Mouse (Mus musculus): Measurements from ENCODE around the gene Zfp92. TPM values are rescaled to one million over a fixed set of nuclear protein-coding genes. Genes with fewer than 3 reads are reported as not detected.
"Not testable (repeated sequence)": the region's sequence is repeated elsewhere in the genome, so short reads cannot be mapped to it uniquely, and the experiment has no call there.

Zfp92 gene
- polyA plus RNA-seq (2012; ENCODE audit: insufficient read depth, insufficient read length, missing spikeins) = not detected in 2 replicates

- TF ChIP-seq POLR2A (IDR thresholded peaks at IDR 0.05; ENCODE audit: borderline replicate concordance, low read depth, low read length) = no peak
- no peak for TF ChIP-seq CTCF (IDR thresholded peaks at IDR 0.05; ENCODE audit: low read depth, low read length)
- peak within 1 kb of the TSS; percentile 41 for H3K4me3 ChIP-seq (ENCODE audit: insufficient read depth, low read length)
- H3K27ac ChIP-seq (ENCODE audit: insufficient read depth, low read depth, low read length) = no peak within 1 kb of the TSS
- H3K4me1 ChIP-seq (ENCODE audit: control insufficient read depth, insufficient read depth, low read length) = no peaks in the 10 kb centered on the region
Measured at GRCm38 (mm10) chrX:73410880-73411517, at the start of gene Zfp92. TSS of gene Zfp92 (plus strand) at chrX:73411096.

GRCm38 (mm10) chrX:73363291-73363690 is 47.6 kb upstream of the Zfp92 start:
- TF ChIP-seq CTCF (IDR thresholded peaks at IDR 0.05; ENCODE audit: low read depth, low read length) = no peak
- TF ChIP-seq POLR2A (IDR thresholded peaks at IDR 0.05; ENCODE audit: borderline replicate concordance, low read depth, low read length) = no peak
- peaks cover 20% of the 10 kb centered on the region for H3K4me1 ChIP-seq (ENCODE audit: control insufficient read depth, insufficient read depth, low read length)
- no peak overlapping the region for H3K27ac ChIP-seq (ENCODE audit: insufficient read depth, low read depth, low read length)
- no peak overlapping the region for H3K4me3 ChIP-seq (ENCODE audit: insufficient read depth, low read length)

GRCm38 (mm10) chrX:73384419-73384818 is 26.5 kb upstream of the Zfp92 start:
- Histone ChIP-seq H3K27ac (ENCODE audit: insufficient read depth, low read depth, low read length) (no peak overlapping the region), H3K4me3 (ENCODE audit: insufficient read depth, low read length) (no peak overlapping the region)
- TF ChIP-seq POLR2A (IDR thresholded peaks at IDR 0.05; ENCODE audit: borderline replicate concordance, low read depth, low read length) (no peak), CTCF (IDR thresholded peaks at IDR 0.05; ENCODE audit: low read depth, low read length) (no peak)

GRCm38 (mm10) chrX:73384924-73385323 is 26.0 kb upstream of the Zfp92 start:
- TF ChIP-seq POLR2A (IDR thresholded peaks at IDR 0.05; ENCODE audit: borderline replicate concordance, low read depth, low read length) (no peak), CTCF (IDR thresholded peaks at IDR 0.05; ENCODE audit: low read depth, low read length) (no peak)
- Histone ChIP-seq H3K4me1 (ENCODE audit: control insufficient read depth, insufficient read depth, low read length) (no peaks in the 10 kb centered on the region), H3K4me3 (ENCODE audit: insufficient read depth, low read length) (no peak overlapping the region), H3K27ac (ENCODE audit: insufficient read depth, low read depth, low read length) (no peak overlapping the region)

More at GRCm38 (mm10) chrX:73384419-73384818, 26.5 kb upstream of the Zfp92 start:
- no peaks in the 10 kb centered on the region for H3K4me1 ChIP-seq (ENCODE audit: control insufficient read depth, insufficient read depth, low read length)

- TF ChIP-seq POLR2A (IDR thresholded peaks at IDR 0.05; ENCODE audit: borderline replicate concordance, low read depth, low read length) (no peak), CTCF (IDR thresholded peaks at IDR 0.05; ENCODE audit: low read depth, low read length) (no peak)
- H3K27ac ChIP-seq (ENCODE audit: insufficient read depth, low read depth, low read length) = no peak overlapping the region
- no peaks in the 10 kb centered on the region for H3K4me1 ChIP-seq (ENCODE audit: control insufficient read depth, insufficient read depth, low read length)
- H3K4me3 ChIP-seq (ENCODE audit: insufficient read depth, low read length) = no peak overlapping the region
Measured at GRCm38 (mm10) chrX:73391481-73391880, 19.4 kb upstream of the Zfp92 start.

GRCm38 (mm10) chrX:73396446-73396845 is 14.4 kb upstream of the Zfp92 start:
- Histone ChIP-seq H3K4me1 (ENCODE audit: control insufficient read depth, insufficient read depth, low read length) (no peaks in the 10 kb centered on the region), H3K4me3 (ENCODE audit: insufficient read depth, low read length) (no peak overlapping the region), H3K27ac (ENCODE audit: insufficient read depth, low read depth, low read length) (no peak overlapping the region)
- no peak for TF ChIP-seq CTCF (IDR thresholded peaks at IDR 0.05; ENCODE audit: low read depth, low read length)
- TF ChIP-seq POLR2A (IDR thresholded peaks at IDR 0.05; ENCODE audit: borderline replicate concordance, low read depth, low read length) = no peak

GRCm38 (mm10) chrX:73398636-73399035 is 12.3 kb upstream of the Zfp92 start, which contains the start of gene Gm18336:
TSS of gene Gm18336 (minus strand) at chrX:73398736.
- not testable (repeated sequence) for H3K27ac ChIP-seq (ENCODE audit: insufficient read depth, low read depth, low read length); H3K4me3 ChIP-seq (ENCODE audit: insufficient read depth, low read length); H3K4me1 ChIP-seq (ENCODE audit: control insufficient read depth, insufficient read depth, low read length)

GRCm38 (mm10) chrX:73400951-73401350 is 9.9 kb upstream of the Zfp92 start:
- no peak overlapping the region for H3K4me3 ChIP-seq (ENCODE audit: insufficient read depth, low read length)
- TF ChIP-seq CTCF (IDR thresholded peaks at IDR 0.05; ENCODE audit: low read depth, low read length) = no peak
- TF ChIP-seq POLR2A (IDR thresholded peaks at IDR 0.05; ENCODE audit: borderline replicate concordance, low read depth, low read length) = no peak
- no peak overlapping the region for H3K27ac ChIP-seq (ENCODE audit: insufficient read depth, low read depth, low read length)
- no peaks in the 10 kb centered on the region for H3K4me1 ChIP-seq (ENCODE audit: control insufficient read depth, insufficient read depth, low read length)

GRCm38 (mm10) chrX:73401616-73402015 is 9.3 kb upstream of the Zfp92 start:
- no peaks in the 10 kb centered on the region for H3K4me1 ChIP-seq (ENCODE audit: control insufficient read depth, insufficient read depth, low read length)
- no peak for TF ChIP-seq CTCF (IDR thresholded peaks at IDR 0.05; ENCODE audit: low read depth, low read length)
- TF ChIP-seq POLR2A (IDR thresholded peaks at IDR 0.05; ENCODE audit: borderline replicate concordance, low read depth, low read length) = no peak
- no peak overlapping the region for H3K27ac ChIP-seq (ENCODE audit: insufficient read depth, low read depth, low read length)
- no peak overlapping the region for H3K4me3 ChIP-seq (ENCODE audit: insufficient read depth, low read length)

GRCm38 (mm10) chrX:73412767-73413166 is 1.9 kb downstream of the Zfp92 start:
- no peak overlapping the region for H3K27ac ChIP-seq (ENCODE audit: insufficient read depth, low read depth, low read length)
- TF ChIP-seq CTCF (IDR thresholded peaks at IDR 0.05; ENCODE audit: low read depth, low read length) = no peak
- no peak for TF ChIP-seq POLR2A (IDR thresholded peaks at IDR 0.05; ENCODE audit: borderline replicate concordance, low read depth, low read length)
- H3K4me1 ChIP-seq (ENCODE audit: control insufficient read depth, insufficient read depth, low read length) = no peaks in the 10 kb centered on the region
- no peak overlapping the region for H3K4me3 ChIP-seq (ENCODE audit: insufficient read depth, low read length)
